Mouse (Mus musculus) neural tube, embryonic 15.5 days (tissue): ENCODE measurements around the gene Wtip. TPM values are rescaled to one million over a fixed set of nuclear protein-coding genes. Genes with fewer than 3 reads are reported as not detected.
"Not testable (repeated sequence)": the region's sequence is repeated elsewhere in the genome, so short reads cannot be mapped to it uniquely, and the experiment has no call there.

Source experiments
- ATAC-seq: fragments of 200-750 bp; cut with Nextera tagmentation; 2 replicates; pipeline ENCODE4 v1.8.0; 2017; ENCODE audit warnings: mild to moderate bottlenecking, moderate TSS enrichment, moderate library complexity; ENCODE audit not compliant: low FRiP score
- H3K27ac ChIP-seq: fragments of 300-500 bp; sonication (generic); replicated peaks from 2 replicates; pipeline ENCODE4 v1.5.1; 2015; ENCODE audit warnings: mild to moderate bottlenecking, inconsistent platforms
- H3K27me3 ChIP-seq: fragments of 300-500 bp; sonication (generic); replicated peaks from 2 replicates; pipeline ENCODE4 v1.6.1; 2015; ENCODE audit warnings: inconsistent platforms
- H3K36me3 ChIP-seq: fragments of 300-500 bp; sonication (generic); 2 replicates; pipeline ENCODE4 v1.6.1; 2015; ENCODE audit warnings: inconsistent platforms
- H3K4me1 ChIP-seq: fragments of 300-500 bp; sonication (generic); 2 replicates; pipeline ENCODE4 v1.6.1; 2015; ENCODE audit warnings: inconsistent platforms
- H3K4me2 ChIP-seq: fragments of 300-500 bp; sonication (generic); 2 replicates; pipeline ENCODE4 v1.6.1; 2015; ENCODE audit warnings: inconsistent platforms, mild to moderate bottlenecking, moderate library complexity
- H3K4me3 ChIP-seq: fragments of 300-500 bp; sonication (generic); replicated peaks from 2 replicates; pipeline ENCODE4 v1.5.1; 2015; ENCODE audit warnings: mild to moderate bottlenecking, inconsistent platforms
- H3K9ac ChIP-seq: fragments of 300-500 bp; sonication (generic); replicated peaks from 2 replicates; pipeline ENCODE4 v1.6.1; 2015; ENCODE audit warnings: mild to moderate bottlenecking, inconsistent platforms
- H3K9me3 ChIP-seq: fragments of 300-500 bp; sonication (generic); replicated peaks from 2 replicates; pipeline ENCODE4 v1.6.1; 2016; ENCODE audit warnings: inconsistent platforms
- WGBS: fragments of 180-500 bp; shearing (Covaris S2); methylation state at CpG from one replicate; pipeline ENCODE4 v1.1.7; 2015; ENCODE audit warnings: mixed read lengths; 5-methylcytosine and 5-hydroxymethylcytosine counted together
- polyA plus RNA-seq: library from polyadenylated mRNA; unstranded; fragments of >200 nt; fragmentation: Nextera tagmentation; extraction: Ambion mirVana; gene quantifications from 2 replicates; pipeline ENCODE4 v1.2.1, GENCODE M21; 2015

Wtip gene
- polyA plus RNA-seq, 1 experiment from 2014 or later: 3.8 TPM

DNA sequence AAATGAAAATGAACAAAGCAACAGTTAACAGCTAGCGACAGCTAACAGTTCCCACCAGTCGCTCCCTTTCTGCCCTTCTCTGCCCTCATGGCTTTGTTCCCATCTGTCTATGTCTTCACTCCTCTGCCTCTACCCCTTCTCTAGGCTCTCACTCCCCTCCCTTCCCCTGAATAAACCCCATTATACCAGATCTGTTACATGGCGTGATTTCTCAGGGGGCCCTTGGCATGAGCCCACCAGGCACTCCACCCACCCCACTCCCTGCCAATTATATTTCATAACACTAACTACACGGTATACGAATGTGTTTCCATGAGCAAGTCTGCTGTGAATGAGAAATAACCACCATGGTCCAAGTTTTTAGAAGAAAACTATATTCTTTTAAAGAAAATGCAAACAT, 23.9 kb downstream of the Wtip start:
- H3K4me2 ChIP-seq: no peak overlapping the region
- H3K9ac ChIP-seq: no peak overlapping the region
- peaks cover 40% of the 10 kb centered on the region for H3K36me3 ChIP-seq
- no peak overlapping the region for H3K4me3 ChIP-seq
- no peaks in the 10 kb centered on the region for H3K4me1 ChIP-seq
- no peaks in the 10 kb centered on the region for H3K27me3 ChIP-seq
- WGBS: 81% methylated on average over 5 of the region's 5 CpGs
- H3K27ac ChIP-seq: no peak overlapping the region
- no peaks in the 10 kb centered on the region for H3K9me3 ChIP-seq
- no peak for ATAC-seq

- Histone ChIP-seq H3K4me3 (no peak overlapping the region), H3K9ac (no peak overlapping the region)
- no peak for ATAC-seq
These were observed 31.8 kb downstream of the Wtip start for GRCm38 (mm10) chr7:34101276-34101675.

DNA sequence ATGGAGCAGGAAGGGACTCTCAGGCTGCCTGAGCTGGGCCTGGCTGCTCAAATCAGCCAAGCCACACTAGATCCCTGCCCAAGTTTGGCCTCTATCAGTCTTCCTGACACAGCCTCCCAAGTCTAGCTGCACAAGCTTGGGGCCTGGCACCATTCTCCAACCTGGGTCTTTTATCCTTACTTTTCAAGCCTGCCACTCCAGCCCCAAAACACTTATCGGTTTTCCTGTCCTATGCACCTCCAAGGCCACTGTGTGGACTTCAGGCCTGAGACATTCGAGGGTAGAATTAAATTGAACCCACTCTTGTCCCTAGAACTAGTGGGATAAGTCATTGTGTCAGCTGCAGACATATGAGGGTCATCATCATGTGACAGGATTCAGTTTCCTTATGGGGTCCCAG, 33.1 kb downstream of the Wtip start:
- Histone ChIP-seq H3K9ac (no peak overlapping the region), H3K4me3 (no peak overlapping the region), H3K27ac (no peak overlapping the region), H3K4me1 (no peaks in the 10 kb centered on the region), H3K36me3 (peaks cover 9% of the 10 kb centered on the region), H3K9me3 (no peaks in the 10 kb centered on the region), H3K27me3 (no peaks in the 10 kb centered on the region), H3K4me2 (no peak overlapping the region)
- 79% methylated on average over 2 of the region's 2 CpGs for WGBS
- ATAC-seq: no peak

More at GRCm38 (mm10) chr7:34101276-34101675, 31.8 kb downstream of the Wtip start:
- Histone ChIP-seq H3K4me2 (no peak overlapping the region), H3K9me3 (no peaks in the 10 kb centered on the region), H3K27ac (no peak overlapping the region), H3K36me3 (peaks cover 9% of the 10 kb centered on the region), H3K4me1 (no peaks in the 10 kb centered on the region), H3K27me3 (no peaks in the 10 kb centered on the region)

- H3K27ac ChIP-seq: no peak within 1 kb of the TSS
These were observed 38.1 kb downstream of the Wtip start, which contains the start of gene Scgb1b30 for GRCm38 (mm10) chr7:34094911-34095481. Gene Scgb1b30 (plus strand): TSS chr7:34095431.

DNA sequence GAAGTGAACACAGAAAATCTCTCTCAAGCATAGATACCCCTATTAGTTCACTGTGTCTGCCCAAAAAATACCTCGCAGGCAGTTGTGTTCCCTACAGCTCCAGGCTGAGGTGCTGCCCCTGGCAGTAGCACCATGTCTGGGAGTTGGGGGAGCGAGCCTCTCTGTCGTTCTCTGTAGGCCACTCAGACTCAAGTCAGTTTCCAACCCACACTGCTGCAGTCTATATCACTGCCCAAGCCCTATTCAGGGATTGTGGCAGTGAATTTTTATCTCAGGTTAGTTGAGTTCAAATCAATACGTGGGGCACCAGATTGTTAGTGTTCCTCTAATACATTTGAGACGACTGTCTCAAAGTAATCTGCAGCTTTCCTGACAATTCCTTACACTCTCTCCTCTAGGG, 64.9 kb downstream of the Wtip start:
- WGBS: 81% methylated on average over 5 of the region's 5 CpGs
- ATAC-seq, H3K9me3 ChIP-seq: not testable (repeated sequence)

More at GRCm38 (mm10) chr7:34094911-34095481, 38.1 kb downstream of the Wtip start, which contains the start of gene Scgb1b30:
- ATAC-seq: no peak
- Histone ChIP-seq H3K27me3 (no peaks in the 10 kb centered on the region), H3K9ac (no peak within 1 kb of the TSS), H3K4me1 (no peaks in the 10 kb centered on the region), H3K4me3 (no peak within 1 kb of the TSS), H3K4me2 (no peak within 1 kb of the TSS), H3K36me3 (no peaks in the 10 kb centered on the region; the same call in 1 of the 2 replicates), H3K9me3 (0 out of 2 replicates have a peak, but pooled peaks cover 3% of the 10 kb centered on the region)
- 83% methylated on average over 3 of the region's 3 CpGs for WGBS

More for the DNA sequence above, 64.9 kb downstream of the Wtip start:
- not testable (repeated sequence) for H3K4me3 ChIP-seq, H3K9ac ChIP-seq, H3K4me2 ChIP-seq, H3K4me1 ChIP-seq, H3K27ac ChIP-seq, H3K27me3 ChIP-seq, H3K36me3 ChIP-seq

Other genes starting within 250 kb of the Wtip start
- not detected in 2 replicates for gene Scgb2b26, start 188.2 kb downstream of the Wtip start, polyA plus RNA-seq
- gene Scgb2b27, start 119.3 kb downstream of the Wtip start, polyA plus RNA-seq: not detected in 2 replicates
- not detected in 2 replicates for gene Scgb1b27, start 111.8 kb downstream of the Wtip start, polyA plus RNA-seq
- not detected in 2 replicates for gene Scgb1b30, start 37.8 kb downstream of the Wtip start, polyA plus RNA-seq
- gene Uba2, start 36.3 kb upstream of the Wtip start, polyA plus RNA-seq: 157 and 172 TPM in 2 replicates
- gene Pdcd2l, start 63.4 kb upstream of the Wtip start, polyA plus RNA-seq: 72.2 and 89.5 TPM in 2 replicates
- gene Gpi1, start 97.1 kb upstream of the Wtip start, polyA plus RNA-seq: 326 and 346 TPM in 2 replicates
- gene Gm6096, start 117.8 kb upstream of the Wtip start, polyA plus RNA-seq: not detected in 2 replicates
- 30.1 and 30.8 TPM in 2 replicates for gene 4931406P16Rik, start 180.3 kb upstream of the Wtip start, polyA plus RNA-seq